Mouse (Mus musculus): ENCODE measurements around the gene Dpp6. TPM values are rescaled to one million over a fixed set of nuclear protein-coding genes. Genes with fewer than 3 reads are reported as not detected.

Gene Dpp6
- polyA plus RNA-seq, 1 experiment from 2014 or later, result 3.1 TPM

GRCm38 (mm10) chr5:26979755-26980154, 162.8 kb downstream of the Dpp6 start:
- H3K4me1 ChIP-seq (ENCODE audit: control insufficient read depth, insufficient read depth, low read length), result no peaks in the 10 kb centered on the region
- ATAC-seq (ENCODE audit: insufficient number of reproducible peaks, insufficient read depth, low FRiP score, low read depth), result no peak
- no peak overlapping the region for H3K9ac ChIP-seq (replicated peaks; ENCODE audit: low read depth, low read length)
- no peak overlapping the region for H3K4me3 ChIP-seq (ENCODE audit: low read depth, low read length)
- H3K27me3 ChIP-seq (ENCODE audit: control insufficient read depth, insufficient read depth, low read length), result no peaks in the 10 kb centered on the region
- WGBS, result 58% methylated on average over 3 of the region's 3 CpGs
- H3K27ac ChIP-seq (ENCODE audit: low read length), result no peak overlapping the region
- no peaks in the 10 kb centered on the region for H3K36me3 ChIP-seq (ENCODE audit: control insufficient read depth, insufficient read depth, low read length)
- no peak overlapping the region for H3K4me2 ChIP-seq (replicated peaks; ENCODE audit: low read depth, low read length)
- H3K9me3 ChIP-seq (ENCODE audit: control insufficient read depth, low read depth, low read length), result no peaks in the 10 kb centered on the region

DNA sequence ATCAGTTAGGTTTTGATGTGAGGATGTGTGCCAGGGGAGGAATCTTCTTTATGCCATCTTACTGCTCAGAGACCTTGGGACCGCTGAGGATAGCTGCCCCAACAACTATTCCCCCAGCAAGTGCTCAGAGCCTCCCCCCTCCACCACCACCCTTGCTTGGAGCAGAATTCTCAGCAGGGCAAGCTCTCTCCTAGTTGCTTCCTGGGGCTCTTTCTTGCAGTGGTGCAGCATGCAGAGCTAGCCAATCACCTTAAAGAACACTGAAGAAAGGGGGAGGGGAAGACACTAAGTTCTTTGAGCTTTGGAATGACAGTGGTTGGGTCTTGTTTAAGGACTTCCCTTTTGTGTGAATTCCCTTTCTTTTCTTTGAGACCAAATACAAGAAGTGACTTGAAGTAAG, 168.1 kb downstream of the Dpp6 start:
- Histone ChIP-seq H3K4me2 (replicated peaks; ENCODE audit: low read depth, low read length) (no peak overlapping the region), H3K27me3 (ENCODE audit: control insufficient read depth, insufficient read depth, low read length) (no peaks in the 10 kb centered on the region), H3K4me1 (ENCODE audit: control insufficient read depth, insufficient read depth, low read length) (no peaks in the 10 kb centered on the region), H3K9ac (replicated peaks; ENCODE audit: low read depth, low read length) (no peak overlapping the region), H3K27ac (ENCODE audit: low read length) (no peak overlapping the region), H3K4me3 (ENCODE audit: low read depth, low read length) (no peak overlapping the region), H3K9me3 (ENCODE audit: control insufficient read depth, low read depth, low read length) (no peaks in the 10 kb centered on the region), H3K36me3 (ENCODE audit: control insufficient read depth, insufficient read depth, low read length) (no peaks in the 10 kb centered on the region)
- no peak for ATAC-seq (ENCODE audit: insufficient number of reproducible peaks, insufficient read depth, low FRiP score, low read depth)
- WGBS, result 43% methylated on average over 1 of the region's 1 CpGs

GRCm38 (mm10) chr5:26991587-26991986, 174.6 kb downstream of the Dpp6 start:
- H3K27me3 ChIP-seq (ENCODE audit: control insufficient read depth, insufficient read depth, low read length), result no peaks in the 10 kb centered on the region
- no peaks in the 10 kb centered on the region for H3K9me3 ChIP-seq (ENCODE audit: control insufficient read depth, low read depth, low read length)
- 23% methylated on average over 2 of the region's 2 CpGs for WGBS
- no peaks in the 10 kb centered on the region for H3K4me1 ChIP-seq (ENCODE audit: control insufficient read depth, insufficient read depth, low read length)
- no peak overlapping the region for H3K27ac ChIP-seq (ENCODE audit: low read length)
- no peak overlapping the region for H3K4me2 ChIP-seq (replicated peaks; ENCODE audit: low read depth, low read length)
- ATAC-seq (ENCODE audit: insufficient number of reproducible peaks, insufficient read depth, low FRiP score, low read depth), result no peak
- H3K9ac ChIP-seq (replicated peaks; ENCODE audit: low read depth, low read length), result no peak overlapping the region
- no peaks in the 10 kb centered on the region for H3K36me3 ChIP-seq (ENCODE audit: control insufficient read depth, insufficient read depth, low read length)
- H3K4me3 ChIP-seq (ENCODE audit: low read depth, low read length), result no peak overlapping the region

GRCm38 (mm10) chr5:27003537-27003936, 186.5 kb downstream of the Dpp6 start:
- Histone ChIP-seq H3K9ac (replicated peaks; ENCODE audit: low read depth, low read length) (no peak overlapping the region), H3K9me3 (ENCODE audit: control insufficient read depth, low read depth, low read length) (no peaks in the 10 kb centered on the region), H3K27me3 (ENCODE audit: control insufficient read depth, insufficient read depth, low read length) (no peaks in the 10 kb centered on the region), H3K36me3 (ENCODE audit: control insufficient read depth, insufficient read depth, low read length) (no peaks in the 10 kb centered on the region), H3K27ac (ENCODE audit: low read length) (no peak overlapping the region), H3K4me1 (ENCODE audit: control insufficient read depth, insufficient read depth, low read length) (no peaks in the 10 kb centered on the region), H3K4me2 (replicated peaks; ENCODE audit: low read depth, low read length) (no peak overlapping the region), H3K4me3 (ENCODE audit: low read depth, low read length) (no peak overlapping the region)
- 95% methylated on average over 7 of the region's 7 CpGs for WGBS
- ATAC-seq (ENCODE audit: insufficient number of reproducible peaks, insufficient read depth, low FRiP score, low read depth), result no peak

- Histone ChIP-seq H3K36me3 (ENCODE audit: control insufficient read depth, insufficient read depth, low read length) (no peaks in the 10 kb centered on the region), H3K9ac (replicated peaks; ENCODE audit: low read depth, low read length) (no peak overlapping the region), H3K4me1 (ENCODE audit: control insufficient read depth, insufficient read depth, low read length) (no peaks in the 10 kb centered on the region), H3K4me2 (replicated peaks; ENCODE audit: low read depth, low read length) (no peak overlapping the region), H3K4me3 (ENCODE audit: low read depth, low read length) (no peak overlapping the region), H3K9me3 (ENCODE audit: control insufficient read depth, low read depth, low read length) (no peaks in the 10 kb centered on the region), H3K27ac (ENCODE audit: low read length) (no peak overlapping the region), H3K27me3 (ENCODE audit: control insufficient read depth, insufficient read depth, low read length) (no peaks in the 10 kb centered on the region)
- no peak for ATAC-seq (ENCODE audit: insufficient number of reproducible peaks, insufficient read depth, low FRiP score, low read depth)
Measured at GRCm38 (mm10) chr5:27009157-27009556, 192.2 kb downstream of the Dpp6 start.

GRCm38 (mm10) chr5:27010582-27010981, 193.6 kb downstream of the Dpp6 start:
- H3K9ac ChIP-seq (replicated peaks; ENCODE audit: low read depth, low read length), result no peak overlapping the region
- H3K27me3 ChIP-seq (ENCODE audit: control insufficient read depth, insufficient read depth, low read length), result no peaks in the 10 kb centered on the region
- H3K4me2 ChIP-seq (replicated peaks; ENCODE audit: low read depth, low read length), result no peak overlapping the region
- no peaks in the 10 kb centered on the region for H3K36me3 ChIP-seq (ENCODE audit: control insufficient read depth, insufficient read depth, low read length)
- 84% methylated on average over 5 of the region's 5 CpGs for WGBS
- no peaks in the 10 kb centered on the region for H3K9me3 ChIP-seq (ENCODE audit: control insufficient read depth, low read depth, low read length)
- no peak overlapping the region for H3K4me3 ChIP-seq (ENCODE audit: low read depth, low read length)
- no peaks in the 10 kb centered on the region for H3K4me1 ChIP-seq (ENCODE audit: control insufficient read depth, insufficient read depth, low read length)
- H3K27ac ChIP-seq (ENCODE audit: low read length), result no peak overlapping the region
- no peak for ATAC-seq (ENCODE audit: insufficient number of reproducible peaks, insufficient read depth, low FRiP score, low read depth)

- ATAC-seq (ENCODE audit: insufficient number of reproducible peaks, insufficient read depth, low FRiP score, low read depth), result no peak
- Histone ChIP-seq H3K27ac (ENCODE audit: low read length) (no peak overlapping the region), H3K4me3 (ENCODE audit: low read depth, low read length) (no peak overlapping the region), H3K9ac (replicated peaks; ENCODE audit: low read depth, low read length) (no peak overlapping the region), H3K27me3 (ENCODE audit: control insufficient read depth, insufficient read depth, low read length) (no peaks in the 10 kb centered on the region), H3K4me1 (ENCODE audit: control insufficient read depth, insufficient read depth, low read length) (no peaks in the 10 kb centered on the region), H3K4me2 (replicated peaks; ENCODE audit: low read depth, low read length) (no peak overlapping the region), H3K9me3 (ENCODE audit: control insufficient read depth, low read depth, low read length) (no peaks in the 10 kb centered on the region), H3K36me3 (ENCODE audit: control insufficient read depth, insufficient read depth, low read length) (no peaks in the 10 kb centered on the region)
- 51% methylated on average over 3 of the region's 3 CpGs for WGBS
Measured at GRCm38 (mm10) chr5:27018314-27018956, 201.4 kb downstream of the Dpp6 start.

DNA sequence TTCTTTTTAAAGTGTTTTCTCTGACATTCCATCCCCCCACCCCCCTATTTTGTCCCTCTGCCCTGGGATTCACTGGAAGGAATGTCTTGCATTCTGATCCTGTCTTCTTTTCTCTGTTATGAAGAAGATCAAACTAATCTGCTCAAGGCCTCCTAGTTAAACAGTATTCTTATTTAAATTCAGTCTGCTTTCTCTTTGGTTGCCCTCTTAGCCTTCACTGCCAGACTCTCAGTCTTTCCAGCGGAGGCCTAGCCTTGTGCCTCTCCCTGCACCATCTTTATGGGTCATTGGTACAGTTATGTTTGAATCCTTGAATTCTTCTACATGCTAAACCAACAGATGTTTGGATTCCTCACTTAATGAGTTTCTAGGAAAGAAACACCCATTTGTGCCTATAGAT, 211.6 kb downstream of the Dpp6 start:
- Histone ChIP-seq H3K4me3 (ENCODE audit: low read depth, low read length) (no peak overlapping the region), H3K27me3 (ENCODE audit: control insufficient read depth, insufficient read depth, low read length) (no peaks in the 10 kb centered on the region), H3K4me2 (replicated peaks; ENCODE audit: low read depth, low read length) (no peak overlapping the region), H3K9ac (replicated peaks; ENCODE audit: low read depth, low read length) (no peak overlapping the region), H3K4me1 (ENCODE audit: control insufficient read depth, insufficient read depth, low read length) (no peaks in the 10 kb centered on the region), H3K27ac (ENCODE audit: low read length) (no peak overlapping the region), H3K9me3 (ENCODE audit: control insufficient read depth, low read depth, low read length) (no peaks in the 10 kb centered on the region), H3K36me3 (ENCODE audit: control insufficient read depth, insufficient read depth, low read length) (no peaks in the 10 kb centered on the region)
- no peak for ATAC-seq (ENCODE audit: insufficient number of reproducible peaks, insufficient read depth, low FRiP score, low read depth)
- WGBS, result 52% methylated on average over 1 of the region's 1 CpGs

DNA sequence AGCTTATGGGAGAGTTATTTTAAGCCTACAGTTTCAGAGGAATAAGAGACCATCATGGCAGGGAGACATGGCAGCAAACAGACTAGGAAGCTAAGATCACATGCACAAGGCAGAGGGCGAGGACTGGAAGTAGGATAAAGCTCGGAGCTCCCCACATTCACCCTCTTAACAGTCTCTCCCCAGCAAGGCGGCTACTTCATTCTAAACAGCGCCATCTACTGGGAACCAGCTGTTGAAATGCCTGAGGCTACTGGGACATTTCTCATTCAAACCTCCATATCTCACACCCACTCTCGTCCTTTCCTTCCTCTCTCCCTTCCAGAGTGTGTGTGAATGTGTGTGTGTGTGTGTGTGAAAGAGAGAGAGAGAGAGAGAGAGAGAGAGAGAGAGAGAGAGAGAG, 212.8 kb downstream of the Dpp6 start:
- Histone ChIP-seq H3K9me3 (ENCODE audit: control insufficient read depth, low read depth, low read length) (no peaks in the 10 kb centered on the region), H3K27me3 (ENCODE audit: control insufficient read depth, insufficient read depth, low read length) (no peaks in the 10 kb centered on the region), H3K9ac (replicated peaks; ENCODE audit: low read depth, low read length) (no peak overlapping the region), H3K4me2 (replicated peaks; ENCODE audit: low read depth, low read length) (no peak overlapping the region), H3K36me3 (ENCODE audit: control insufficient read depth, insufficient read depth, low read length) (no peaks in the 10 kb centered on the region), H3K4me3 (ENCODE audit: low read depth, low read length) (no peak overlapping the region), H3K4me1 (ENCODE audit: control insufficient read depth, insufficient read depth, low read length) (no peaks in the 10 kb centered on the region), H3K27ac (ENCODE audit: low read length) (no peak overlapping the region)
- 17% methylated on average over 5 of the region's 5 CpGs for WGBS
- no peak for ATAC-seq (ENCODE audit: insufficient number of reproducible peaks, insufficient read depth, low FRiP score, low read depth)

Data from stomach, embryonic 14.5 days (tissue).